Mouse (Mus musculus) small intestine, adult 2 months (tissue): ENCODE results near the gene Rapgef1.

Source experiments
- CTCF ChIP-seq: fragments of 200-500 bp; IDR thresholded peaks from 2 replicates; pipeline ENCODE4 v1.5.1; 2012; ENCODE audit warnings: low read depth, mild to moderate bottlenecking, control low read depth, inconsistent platforms, low read length, moderate library complexity, mixed read lengths; ENCODE audit not compliant: insufficient replicate concordance, insufficient read length; ENCODE audit errors: extremely low read depth
- POLR2A ChIP-seq: fragments of 200-500 bp; IDR thresholded peaks from 2 replicates; pipeline ENCODE4 v1.6.1; 2012; ENCODE audit warnings: low read depth, mild to moderate bottlenecking, control low read depth, inconsistent platforms, low read length, moderate library complexity

DNA sequence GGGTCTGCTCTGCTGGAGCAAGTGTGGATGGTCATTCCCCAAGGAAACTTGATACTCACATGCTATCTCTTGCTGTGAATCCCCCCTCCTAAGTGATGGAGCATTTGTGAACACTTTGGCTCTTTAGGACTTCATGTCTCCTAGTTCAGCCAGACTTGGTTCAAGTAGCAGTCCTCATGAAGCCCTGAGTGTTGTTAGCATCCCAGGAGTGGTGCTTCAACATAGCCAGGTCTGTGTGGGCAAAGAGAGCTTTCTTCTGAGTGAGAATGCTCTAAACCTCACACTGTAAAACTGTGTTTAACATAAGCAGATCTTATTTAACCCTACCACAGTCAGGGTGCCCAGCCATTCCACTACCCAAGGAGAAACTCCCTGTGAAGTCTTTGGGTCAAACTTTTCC is 11.5 kb downstream of the Rapgef1 start:
- TF ChIP-seq CTCF (no peak), POLR2A (no peak)
